Mouse (Mus musculus): ENCODE measurements around the gene A930018P22Rik. TPM values are rescaled to one million over a fixed set of nuclear protein-coding genes. Genes with fewer than 3 reads are reported as not detected.
"Not testable (repeated sequence)": the region's sequence is repeated elsewhere in the genome, so short reads cannot be mapped to it uniquely, and the experiment has no call there.

The A930018P22Rik gene
- total RNA-seq, 2 experiments from 2014 or later = 0.76 to 1.2 TPM

- DNase-seq (ENCODE audit: low spot score in 2 of 2) = not testable (repeated sequence)
Observed at GRCm38 (mm10) chr2:104117173-104117572, 5.4 kb upstream of the A930018P22Rik start.

GRCm38 (mm10) chr2:104119097-104119496 is 3.5 kb upstream of the A930018P22Rik start:
- DNase-seq (ENCODE audit: low spot score in 2 of 2) = no peak

- DNase-seq (ENCODE audit: low spot score in 2 of 2) = no peak
Observed at GRCm38 (mm10) chr2:104120312-104120711, 2.3 kb upstream of the A930018P22Rik start.

- no peak for DNase-seq (ENCODE audit: low spot score in 2 of 2)
Observed at GRCm38 (mm10) chr2:104121681-104122504, 676 bp upstream of the A930018P22Rik start.

- DNase-seq (ENCODE audit: low spot score in 2 of 2) = no peak
Observed at GRCm38 (mm10) chr2:104123540-104123939, 971 bp downstream of the A930018P22Rik start.

GRCm38 (mm10) chr2:104124071-104124470 is 1.5 kb downstream of the A930018P22Rik start:
- DNase-seq (ENCODE audit: low spot score in 2 of 2) = no peak

GRCm38 (mm10) chr2:104128803-104129531 is 6.4 kb downstream of the A930018P22Rik start:
- DNase-seq (ENCODE audit: low spot score in 2 of 2) = peak in 1 of 2 experiments; percentile 25

GRCm38 (mm10) chr2:104130165-104130564 is 7.6 kb downstream of the A930018P22Rik start:
- no peak for DNase-seq (ENCODE audit: low spot score in 2 of 2)

GRCm38 (mm10) chr2:104130969-104131368 is 8.4 kb downstream of the A930018P22Rik start:
- peak; percentile 24 to 44 for DNase-seq (ENCODE audit: low spot score in 2 of 2)

- DNase-seq (ENCODE audit: low spot score in 2 of 2) = no peak
Observed at GRCm38 (mm10) chr2:104132266-104132859, 9.8 kb downstream of the A930018P22Rik start.

- DNase-seq (ENCODE audit: low spot score in 2 of 2) = no peak
Observed at GRCm38 (mm10) chr2:104133042-104133810, 10.7 kb downstream of the A930018P22Rik start.

- DNase-seq (ENCODE audit: low spot score in 2 of 2) = peak in 1 of 2 experiments; percentile 32
Observed at GRCm38 (mm10) chr2:104134150-104135056, 11.8 kb downstream of the A930018P22Rik start.

GRCm38 (mm10) chr2:104135920-104136319 is 13.4 kb downstream of the A930018P22Rik start:
- DNase-seq (ENCODE audit: low spot score in 2 of 2) = no peak

GRCm38 (mm10) chr2:104142140-104142539 is 19.6 kb downstream of the A930018P22Rik start:
- no peak for DNase-seq (ENCODE audit: low spot score in 2 of 2)

GRCm38 (mm10) chr2:104144004-104144403 is 21.4 kb downstream of the A930018P22Rik start:
- DNase-seq (ENCODE audit: low spot score in 2 of 2) = no peak

- peak; percentile 19 to 25 for DNase-seq (ENCODE audit: low spot score in 2 of 2)
Observed at GRCm38 (mm10) chr2:104145983-104146382, 23.4 kb downstream of the A930018P22Rik start.

- DNase-seq (ENCODE audit: low spot score in 2 of 2) = no peak
Observed at GRCm38 (mm10) chr2:104147910-104148561, 25.5 kb downstream of the A930018P22Rik start.

- no peak for DNase-seq (ENCODE audit: low spot score in 2 of 2)
Observed at GRCm38 (mm10) chr2:104150608-104151397, 28.2 kb downstream of the A930018P22Rik start.

GRCm38 (mm10) chr2:104153345-104153744 is 30.8 kb downstream of the A930018P22Rik start:
- DNase-seq (ENCODE audit: low spot score in 2 of 2) = no peak

Measured in adrenal gland, postnatal 4 days (tissue).